Mouse (Mus musculus) G1E-ER4 (cell line): ENCODE measurements around the gene Stag1. TPM values are rescaled to one million over a fixed set of nuclear protein-coding genes. Genes with fewer than 3 reads are reported as not detected.

ENCODE experiments used
- GATA1 ChIP-seq: IDR thresholded peaks from one replicate; pipeline ENCODE4 v1.8.0; 2012; ENCODE audit warnings: low read length, inconsistent platforms
- polyA plus RNA-seq: library from polyadenylated mRNA; stranded (reverse); fragments of >175 nt; gene quantifications from 2 replicates; pipeline ENCODE4 v1.2.3, GENCODE M21; 2012

Gene Stag1
- polyA plus RNA-seq, 1 experiment: 5.4 TPM

DNA sequence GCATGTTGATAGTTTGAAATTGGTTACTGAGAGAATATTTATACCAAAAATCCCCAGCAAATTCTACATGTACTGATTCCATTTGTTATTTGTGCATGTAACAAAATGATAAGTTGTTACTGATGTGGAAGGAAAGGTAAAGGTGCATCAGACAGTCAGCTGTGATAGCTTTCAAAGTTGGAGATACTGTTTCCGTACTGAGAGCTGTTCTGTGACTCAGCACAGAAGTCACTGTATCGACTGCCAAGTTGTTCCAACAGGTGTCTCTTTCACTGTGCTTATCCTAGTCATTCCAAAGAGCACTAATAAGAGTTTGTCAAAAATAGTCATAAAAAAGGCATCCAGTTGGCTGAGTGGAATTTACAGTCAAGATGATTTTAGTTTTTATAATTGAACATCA, 114.1 kb downstream of the Stag1 start:
- no peak for TF ChIP-seq GATA1

GRCm38 (mm10) chr9:100731839-100732238, 134.2 kb downstream of the Stag1 start:
- TF ChIP-seq GATA1: no peak

- TF ChIP-seq GATA1: no peak
These were observed 136.4 kb downstream of the Stag1 start for GRCm38 (mm10) chr9:100733907-100734440.

DNA sequence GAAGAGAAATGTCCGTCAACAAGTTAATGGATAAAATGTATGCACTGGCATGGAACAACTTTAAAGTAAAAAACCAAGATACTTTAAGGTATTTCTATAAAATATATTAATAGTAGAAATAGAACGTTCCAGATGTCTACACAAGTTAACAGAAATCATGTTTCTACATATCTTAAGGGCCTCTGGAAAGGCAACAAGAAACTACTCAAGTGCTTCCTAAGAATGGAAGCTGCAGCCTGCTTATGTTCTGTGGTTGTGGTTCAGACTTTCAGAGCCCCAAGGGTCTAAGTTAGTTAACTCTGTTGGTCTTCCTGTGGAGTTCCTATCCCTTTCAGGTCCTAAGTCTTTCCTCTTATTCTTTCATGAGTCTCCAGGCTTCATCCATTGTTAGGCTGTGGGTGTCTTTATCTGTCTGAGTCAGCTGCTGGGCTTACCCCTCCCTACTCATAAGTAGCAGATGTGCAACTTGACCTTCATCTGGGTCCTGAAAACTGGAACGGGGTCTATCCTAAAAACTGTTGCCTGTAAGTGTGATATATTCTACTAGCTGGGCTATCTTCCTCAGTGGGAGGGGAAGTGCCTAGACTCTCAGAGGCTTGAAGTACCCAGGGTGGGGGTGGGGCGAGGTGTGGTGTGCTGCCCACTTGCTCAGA, 138.5 kb downstream of the Stag1 start:
- no peak for TF ChIP-seq GATA1

DNA sequence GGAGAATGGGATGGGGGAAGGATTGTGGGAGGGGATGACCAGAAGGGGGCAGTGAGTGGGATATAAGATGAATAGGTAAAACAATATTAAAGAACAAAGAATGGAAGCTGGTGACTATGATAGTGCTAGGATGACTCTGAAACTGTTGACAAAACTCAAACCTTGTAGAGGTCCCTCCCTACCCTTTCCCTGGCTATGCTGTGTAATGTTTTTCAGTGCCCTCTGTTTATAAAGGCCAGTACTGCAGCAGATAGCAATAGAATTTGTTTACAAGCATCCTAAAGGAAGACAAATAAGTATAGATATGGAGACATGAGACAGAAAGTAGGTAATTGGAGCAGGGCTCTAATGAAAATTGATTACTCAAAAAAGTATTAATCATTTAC, 139.0 kb downstream of the Stag1 start:
- no peak for TF ChIP-seq GATA1

- no peak for TF ChIP-seq GATA1
These were observed 268.4 kb downstream of the Stag1 start for GRCm38 (mm10) chr9:100865984-100866383.

- TF ChIP-seq GATA1: no peak
These were observed 272.0 kb downstream of the Stag1 start for GRCm38 (mm10) chr9:100869635-100870034.

DNA sequence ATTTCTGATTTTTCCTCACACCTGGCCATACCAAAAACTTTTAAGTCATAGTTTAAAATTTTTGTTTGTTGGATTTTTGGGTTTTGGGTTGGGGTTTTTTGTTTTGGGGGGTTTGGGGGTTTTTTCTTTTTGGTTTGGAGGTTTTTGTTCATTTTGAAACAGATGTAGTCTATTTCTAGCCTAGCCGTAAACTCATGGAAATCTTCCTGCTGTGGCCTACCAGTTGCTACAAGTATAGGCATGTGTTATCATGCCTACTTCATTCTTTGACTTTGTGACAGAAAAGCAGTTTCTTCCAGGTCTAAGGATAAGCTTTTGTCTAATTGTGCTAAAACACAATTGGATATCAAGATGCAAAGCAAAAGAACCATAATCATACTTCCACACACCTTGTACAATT, 298.5 kb downstream of the Stag1 start:
- TF ChIP-seq GATA1: no peak

DNA sequence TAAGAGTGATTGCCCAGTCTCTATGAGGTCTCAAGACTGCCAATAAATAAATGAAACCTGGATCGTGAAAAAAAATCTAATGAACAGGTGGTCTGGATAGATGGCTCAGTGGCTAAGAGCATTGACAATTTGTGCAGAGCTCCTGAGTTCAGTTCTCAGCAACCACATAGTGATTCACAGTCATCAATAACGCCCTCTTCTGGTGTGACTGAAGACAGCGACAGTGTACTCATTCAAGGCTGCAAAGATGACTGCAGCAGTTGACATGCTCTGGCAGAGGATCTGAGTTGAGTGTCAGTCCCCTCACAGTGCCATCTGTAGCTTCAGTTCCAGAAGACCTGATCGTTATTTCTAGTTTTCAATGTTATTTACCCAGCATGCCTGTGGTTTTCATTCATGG, 300.4 kb downstream of the Stag1 start:
- TF ChIP-seq GATA1: no peak

- TF ChIP-seq GATA1: no peak
These were observed 312.8 kb downstream of the Stag1 start for GRCm38 (mm10) chr9:100910352-100910751.

DNA sequence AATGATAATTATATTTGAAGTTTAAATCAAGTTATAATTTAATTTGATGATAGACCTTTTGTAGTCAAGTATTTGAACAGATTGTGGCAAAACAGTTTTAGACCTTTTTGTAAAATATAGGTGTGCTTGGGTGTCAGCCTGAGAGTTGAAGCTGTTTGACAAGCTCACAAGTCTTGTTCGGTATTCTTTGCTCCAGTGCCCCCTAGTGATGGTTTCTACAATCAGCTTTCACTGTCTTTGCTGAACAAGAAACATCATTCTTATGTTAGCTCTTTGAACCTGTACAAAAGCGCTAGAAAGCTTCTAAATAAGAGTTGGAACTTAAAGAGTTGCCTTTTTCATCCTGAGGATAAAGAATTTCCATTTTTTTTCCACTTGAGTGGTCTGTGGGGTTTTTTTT, 319.5 kb downstream of the Stag1 start:
- no peak for TF ChIP-seq GATA1

DNA sequence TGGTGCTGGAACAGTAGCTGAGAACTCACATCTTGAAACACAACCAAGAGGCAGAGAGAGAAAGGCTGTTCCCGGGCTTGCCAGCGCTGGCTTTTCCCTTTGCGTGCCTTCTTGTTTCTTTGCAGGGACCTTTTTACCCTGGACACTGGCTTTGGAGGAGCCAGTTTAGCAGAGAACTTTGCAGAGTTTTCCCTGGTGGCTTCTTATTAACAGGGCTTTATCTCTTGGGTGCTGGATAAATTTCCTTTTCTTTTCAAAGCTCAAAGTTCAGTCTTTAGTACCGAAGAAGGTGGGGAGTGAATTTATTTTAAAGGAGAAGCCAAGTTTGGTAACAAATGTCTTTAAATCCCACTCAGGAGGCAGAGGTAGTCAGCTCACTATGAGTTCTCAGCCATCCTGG, 329.0 kb downstream of the Stag1 start:
- TF ChIP-seq GATA1: no peak

- no peak for TF ChIP-seq GATA1
These were observed 344.4 kb downstream of the Stag1 start for GRCm38 (mm10) chr9:100942042-100942441.

DNA sequence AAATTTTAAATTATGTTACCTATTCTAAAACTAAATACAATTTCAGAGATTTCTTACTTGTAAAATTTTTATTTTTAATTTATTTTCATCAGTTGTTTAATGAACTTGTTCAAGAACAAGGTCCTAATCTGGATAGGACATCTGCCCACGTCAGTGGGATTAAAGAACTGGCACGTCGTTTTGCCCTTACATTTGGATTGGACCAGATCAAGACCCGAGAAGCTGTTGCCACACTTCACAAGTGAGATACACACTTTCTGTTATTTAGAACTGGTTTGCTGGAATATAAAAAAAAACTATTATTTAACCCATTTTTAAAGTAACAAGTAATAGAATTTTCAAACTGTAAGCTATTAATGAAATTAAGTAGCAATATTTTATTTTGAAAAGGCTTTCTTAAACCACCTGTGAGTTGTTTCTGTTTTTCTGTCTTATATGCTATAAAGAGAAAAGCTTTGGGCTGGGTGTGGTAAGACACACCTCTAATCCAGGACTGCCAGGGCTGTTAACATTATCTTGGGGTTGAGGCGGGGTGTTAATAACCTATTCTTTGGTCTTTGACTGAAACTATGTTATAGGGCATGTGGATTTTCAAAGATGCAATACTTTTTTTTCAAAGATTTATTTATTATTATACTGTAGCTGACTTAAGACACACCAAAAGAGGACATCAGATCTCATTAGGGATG, 347.2 kb downstream of the Stag1 start:
- no peak for TF ChIP-seq GATA1

GRCm38 (mm10) chr9:100951481-100951880, 353.9 kb downstream of the Stag1 start:
- no peak for TF ChIP-seq GATA1

DNA sequence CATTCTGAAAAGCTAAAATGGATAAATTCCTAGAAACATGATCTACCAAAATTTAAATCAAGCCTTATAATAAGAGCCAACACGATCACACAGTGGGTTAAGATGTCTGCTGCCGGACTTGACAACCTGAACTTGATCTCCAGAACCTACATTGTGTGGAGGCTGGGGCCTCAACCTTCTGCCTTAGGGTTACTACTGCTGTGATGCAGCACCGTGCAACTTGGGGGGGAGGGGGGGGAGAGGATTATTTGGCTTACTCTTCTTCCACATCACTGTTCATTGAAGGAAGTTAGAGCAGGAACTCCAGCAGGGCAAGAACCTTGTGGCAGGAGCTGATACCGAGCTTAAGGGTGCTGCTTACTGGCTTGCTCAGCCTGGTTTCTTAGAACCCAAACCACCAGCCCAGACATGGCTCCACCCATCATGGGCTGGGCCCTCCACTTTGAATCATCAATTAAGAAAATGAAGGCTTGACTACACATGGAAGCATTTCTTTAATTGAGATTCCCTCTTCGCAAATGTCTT, 365.4 kb downstream of the Stag1 start:
- no peak for TF ChIP-seq GATA1

DNA sequence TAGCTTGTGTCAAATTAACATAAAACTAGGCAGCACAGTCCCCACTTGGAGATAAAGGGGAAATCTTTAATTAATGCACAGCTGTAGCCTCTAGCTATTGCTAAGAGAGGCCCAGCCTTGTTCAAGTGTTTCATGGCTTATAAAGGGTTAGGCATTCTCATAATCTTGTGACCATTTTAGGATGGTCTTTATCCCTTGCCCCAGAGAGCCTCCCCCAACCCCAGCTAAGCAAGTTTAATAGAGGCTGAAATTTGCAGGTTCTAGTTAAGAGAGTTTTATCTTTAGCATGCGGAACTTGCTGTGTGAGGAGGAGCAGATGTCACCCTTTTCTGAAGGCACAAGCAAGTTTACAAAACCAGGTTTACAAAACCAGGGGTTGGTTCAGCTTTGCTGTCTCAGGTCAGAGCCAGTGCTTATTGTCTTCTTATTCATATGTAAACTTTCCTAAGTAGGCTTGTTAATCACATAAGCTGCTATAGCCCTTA, 365.9 kb downstream of the Stag1 start:
- TF ChIP-seq GATA1: no peak
